Mouse (Mus musculus) ES-E14 (cell line): ENCODE data around the gene Defb45. TPM values are rescaled to one million over a fixed set of nuclear protein-coding genes. Genes with fewer than 3 reads are reported as not detected.

Experiments used
- DNase-seq: peaks from one replicate; pipeline ENCODE4 v3.0.0-alpha.2; 2013; ENCODE audit warnings: low read depth, low spot score
- H3K27ac ChIP-seq: 2 replicates; pipeline ENCODE4 v1.5.1; 2012; ENCODE audit warnings: low read depth, mild to moderate bottlenecking, low read length, moderate library complexity, mixed read lengths; ENCODE audit not compliant: poor library complexity, insufficient read depth, severe bottlenecking
- H3K36me3 ChIP-seq: 2 replicates; pipeline ENCODE4 v1.6.1; 2012; ENCODE audit warnings: mild to moderate bottlenecking, low read length, moderate library complexity, mixed read lengths; ENCODE audit not compliant: control insufficient read depth, poor library complexity, insufficient read depth, severe bottlenecking
- H3K4me1 ChIP-seq, 2 experiments: fragments of 150-350 bp in 1 of 2; sonication (generic) in 1 of 2; 2 replicates each; pipeline ENCODE4 v1.6.1; 2012; ENCODE audit warnings: low read length in 2 of 2, mild to moderate bottlenecking in 1 of 2, mixed read lengths in 1 of 2; ENCODE audit not compliant: control insufficient read depth in 2 of 2, insufficient read depth in 2 of 2, poor library complexity in 1 of 2
- H3K4me3 ChIP-seq, 2 experiments: fragments of 150-350 bp in 1 of 2; sonication (generic) in 1 of 2; 2 replicates each; pipeline ENCODE4 v1.5.1; 2012; ENCODE audit warnings: low read length in 2 of 2, low read depth in 1 of 2, mild to moderate bottlenecking in 1 of 2, mixed read lengths in 1 of 2; ENCODE audit not compliant: insufficient read depth in 1 of 2, poor library complexity in 1 of 2, severe bottlenecking in 1 of 2
- H3K9ac ChIP-seq: 2 replicates; pipeline ENCODE4 v1.6.1; 2012; ENCODE audit warnings: low read depth, mild to moderate bottlenecking, low read length, mixed read lengths; ENCODE audit not compliant: poor library complexity, insufficient read depth, severe bottlenecking
- H3K9me3 ChIP-seq: fragments of 150-350 bp; sonication (generic); 2 replicates; pipeline ENCODE4 v1.6.1; 2012; ENCODE audit warnings: low read depth, mild to moderate bottlenecking, low read length; ENCODE audit not compliant: control insufficient read depth, insufficient read depth
- CHD2 ChIP-seq: IDR thresholded peaks from 2 replicates; pipeline ENCODE4 v1.6.1; 2014; ENCODE audit warnings: mild to moderate bottlenecking, low read depth, low read length, inconsistent platforms
- HCFC1 ChIP-seq: IDR thresholded peaks from 2 replicates; pipeline ENCODE4 v1.6.1; 2012; ENCODE audit warnings: low read length, inconsistent platforms, borderline replicate concordance; ENCODE audit not compliant: insufficient read depth
- MAFK ChIP-seq: IDR thresholded peaks from 2 replicates; pipeline ENCODE4 v1.6.1; 2014; ENCODE audit warnings: mild to moderate bottlenecking, low read depth, low read length, inconsistent platforms; ENCODE audit not compliant: insufficient read depth
- ZC3H11A ChIP-seq: IDR thresholded peaks from 2 replicates; pipeline ENCODE4 v1.6.1; 2012; ENCODE audit warnings: low read depth, mild to moderate bottlenecking, inconsistent platforms, low read length, borderline replicate concordance
- ZNF384 ChIP-seq: IDR thresholded peaks from 2 replicates; pipeline ENCODE4 v1.6.1; 2012; ENCODE audit warnings: low read depth, low read length, inconsistent platforms
- in situ Hi-C, 2 experiments: fragments of 600-800 bp; cut with MboI; formaldehyde crosslinking; loops; one replicate each; pipeline ENCODE4 v1.15.1; 2025; ENCODE audit warnings: low sequenced_read_pairs in 2 of 2, inconsistent platforms in 1 of 2; ENCODE audit not compliant: unreplicated experiment in 2 of 2
- total RNA-seq: library from RNA; depleted of rRNA; stranded (reverse); fragments of 300-350 nt; gene quantifications from 2 replicates; pipeline ENCODE4 v1.2.3, GENCODE M21; 2012

Gene Defb45
- total RNA-seq, 1 experiment = not detected

- no peak overlapping the region for H3K27ac ChIP-seq
- no peaks in the 10 kb centered on the region for H3K36me3 ChIP-seq
- no peak for DNase-seq
- no peak overlapping the region for H3K9ac ChIP-seq
- H3K4me3 ChIP-seq = no peak overlapping the region
- peaks cover 0 to 2% of the 10 kb centered on the region in 2 experiments; a peak in 1 of 4 replicates for H3K4me1 ChIP-seq
- no peaks in the 10 kb centered on the region for H3K9me3 ChIP-seq
- TF ChIP-seq ZNF384 (no peak), CHD2 (no peak), MAFK (no peak), ZC3H11A (no peak), HCFC1 (no peak)
- in situ Hi-C loops = no loop called here
Observed at GRCm38 (mm10) chr2:152601275-152601960, 2.2 kb upstream of the Defb45 start.

GRCm38 (mm10) chr2:152600076-152600475, 877 bp upstream of the Defb45 start:
- Histone ChIP-seq H3K36me3 (no peaks in the 10 kb centered on the region), H3K4me1 (peaks cover 0 to 2% of the 10 kb centered on the region in 2 experiments; a peak in 1 of 4 replicates), H3K4me3 (no peak overlapping the region), H3K9me3 (no peaks in the 10 kb centered on the region), H3K27ac (no peak overlapping the region), H3K9ac (no peak overlapping the region)
- in situ Hi-C loops = no loop called here
- TF ChIP-seq ZC3H11A (no peak), MAFK (no peak), HCFC1 (no peak), CHD2 (no peak), ZNF384 (no peak)
- DNase-seq = no peak

GRCm38 (mm10) chr2:152589021-152589420, 10.2 kb downstream of the Defb45 start:
- Histone ChIP-seq H3K4me1 (no peaks in the 10 kb centered on the region), H3K9ac (no peak overlapping the region), H3K4me3 (no peak overlapping the region), H3K9me3 (no peaks in the 10 kb centered on the region), H3K27ac (no peak overlapping the region), H3K36me3 (no peaks in the 10 kb centered on the region)
- DNase-seq = no peak
- TF ChIP-seq ZNF384 = no peak
- in situ Hi-C loops = no loop called here

GRCm38 (mm10) chr2:152588450-152588849, 10.7 kb downstream of the Defb45 start:
- DNase-seq = no peak
- no peak for TF ChIP-seq ZC3H11A
- TF ChIP-seq MAFK = no peak
- no peak for TF ChIP-seq HCFC1
- H3K4me3 ChIP-seq = no peak overlapping the region

GRCm38 (mm10) chr2:152586926-152587560, 12.2 kb downstream of the Defb45 start:
- TF ChIP-seq ZNF384 (no peak), CHD2 (no peak), HCFC1 (no peak), ZC3H11A (no peak), MAFK (no peak)
- peak; percentile 55 for DNase-seq
- in situ Hi-C loops = no loop called here
- Histone ChIP-seq H3K9ac (no peak overlapping the region), H3K9me3 (no peaks in the 10 kb centered on the region), H3K27ac (no peak overlapping the region), H3K36me3 (no peaks in the 10 kb centered on the region), H3K4me1 (no peaks in the 10 kb centered on the region), H3K4me3 (0 out of 4 replicates have a peak overlapping the region, but pooled peaks of 1 of the 2 experiments have one; percentile 55)

More at GRCm38 (mm10) chr2:152588450-152588849, 10.7 kb downstream of the Defb45 start:
- Histone ChIP-seq H3K9ac (no peak overlapping the region), H3K27ac (no peak overlapping the region), H3K9me3 (no peaks in the 10 kb centered on the region), H3K36me3 (no peaks in the 10 kb centered on the region), H3K4me1 (no peaks in the 10 kb centered on the region)
- in situ Hi-C loops = no loop called here
